ENCODE assay signal across 8 mouse cellular contexts in the genomic region with DNA sequence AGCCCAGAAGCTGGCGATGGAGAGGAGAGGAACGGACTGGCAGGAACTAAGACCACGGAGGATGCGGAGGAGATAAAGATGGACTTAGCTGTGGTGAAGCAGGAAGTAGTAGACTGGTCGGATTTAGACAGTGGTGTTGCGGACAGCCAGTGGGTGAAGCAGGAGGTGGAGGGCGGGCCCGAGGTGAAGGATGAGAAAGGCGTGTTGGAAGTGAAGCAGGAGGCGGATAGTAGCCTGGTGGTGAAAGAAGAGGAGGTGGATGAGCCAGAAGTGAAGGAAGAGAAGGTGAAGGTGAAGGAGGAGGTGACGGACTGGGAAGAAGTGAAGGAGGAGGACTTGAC. TPM values are rescaled to one million over a fixed set of nuclear protein-coding genes. Genes with fewer than 3 reads are reported as not detected.
A peak's percentile ranks its signal among the peaks of the same experiment; 100 is the strongest.
DNase-seq lines count a peak whose midpoint lies in the region; ATAC-seq and TF ChIP-seq lines count a peak whose summit lies in the region.

No protein-coding gene starts in this region.

- no peaks in the 10 kb centered on the region for H3K36me3 ChIP-seq in heart, adult 2 months (ENCODE audit: control insufficient read depth, insufficient read depth, low read length)
- H3K36me3 ChIP-seq in MEL (ENCODE audit: control insufficient read depth in 1 of 2, insufficient read depth in 2 of 2, low read length in 2 of 2), result peaks cover 7 to 10% of the 10 kb centered on the region in 2 experiments
- peaks cover 28% of the 10 kb centered on the region for H3K36me3 ChIP-seq in hindbrain, embryonic 12.5 days

- peaks cover 2% of the 10 kb centered on the region for H3K4me1 ChIP-seq in heart, adult 2 months (ENCODE audit: control insufficient read depth, insufficient read depth, low read length)
- peaks cover 0 to 7% of the 10 kb centered on the region in 2 experiments; a peak in 2 of 4 replicates for H3K4me1 ChIP-seq in MEL (ENCODE audit: control insufficient read depth in 1 of 2, insufficient read depth in 2 of 2, low read length in 2 of 2)
- H3K4me1 ChIP-seq in hindbrain, embryonic 12.5 days, result peaks cover 12% of the 10 kb centered on the region

- H3K79me2 ChIP-seq in heart, adult 2 months (replicated peaks; ENCODE audit: control insufficient read depth, insufficient read depth, low read length), result no peaks in the 10 kb centered on the region
- peaks cover 20% of the 10 kb centered on the region for H3K79me2 ChIP-seq in MEL (ENCODE audit: control insufficient read depth, insufficient read depth, low read length, poor library complexity)

- no peak for TF ChIP-seq POLR2A in heart, adult 2 months (IDR thresholded peaks at IDR 0.05; ENCODE audit: insufficient read depth, low read depth, low read length)
- no peak for TF ChIP-seq POLR2A in MEL (IDR thresholded peaks at IDR 0.05; ENCODE audit: control insufficient read depth in 1 of 2, insufficient read depth in 1 of 2, low read depth in 1 of 2, low read length in 2 of 2, poor library complexity in 1 of 2)

- WGBS in heart, adult 2 months, result 2% methylated on average over 11 of the region's 11 CpGs
- WGBS in hindbrain, embryonic 12.5 days, result 1% methylated on average over 11 of the region's 11 CpGs

- no peak; the same call in 1 of the 2 replicates for ATAC-seq in hindbrain, embryonic 12.5 days (ENCODE audit: low FRiP score)
- ATAC-seq in megakaryocyte-erythroid progenitor cell, adult 5-6 weeks (replicated peaks; ENCODE audit: low FRiP score, low TSS enrichment, poor library complexity, severe bottlenecking), result peak; percentile 78

- peak overlapping the region; percentile 78 for H3K4me2 ChIP-seq in hindbrain, embryonic 12.5 days (replicated peaks)

- peak overlapping the region; percentile 87 for H3K4me3 ChIP-seq in heart, adult 2 months
- H3K4me3 ChIP-seq in MEL (ENCODE audit: control insufficient read depth in 1 of 2, insufficient read depth in 1 of 2, low read depth in 2 of 2, low read length in 2 of 2), result peak overlapping the region; percentile 74 to 81
- peak overlapping the region; percentile 84 for H3K4me3 ChIP-seq in hindbrain, embryonic 12.5 days

- no peak for DNase-seq in heart, adult 2 months
- no peak for DNase-seq in heart, postnatal 10 days
- DNase-seq in MEL (ENCODE audit: low read depth, low spot score), result no peak
- no peak for DNase-seq in natural killer cell, adult 2 months (ENCODE audit: low spot score in 2 of 2)
- DNase-seq in thymus, postnatal 10 days (ENCODE audit: low spot score in 2 of 2), result no peak
- DNase-seq in layer of hippocampus, adult 9-11 months, result no peak

- no peaks in the 10 kb centered on the region for H3K9me3 ChIP-seq in MEL (replicated peaks; ENCODE audit: insufficient read depth, low read length)
- H3K9me3 ChIP-seq in hindbrain, embryonic 12.5 days (replicated peaks), result no peaks in the 10 kb centered on the region

- no peak for TF ChIP-seq EP300 in heart, adult 2 months (IDR thresholded peaks at IDR 0.05; ENCODE audit: insufficient read depth, low read depth, low read length)
- no peak for TF ChIP-seq EP300 in MEL (IDR thresholded peaks at IDR 0.05; ENCODE audit: low read depth in 1 of 2, low read length in 2 of 2)

- peak overlapping the region; percentile 81 for H3K9ac ChIP-seq in heart, adult 2 months (ENCODE audit: low read depth, low read length)
- peak overlapping the region; percentile 77 for H3K9ac ChIP-seq in MEL (ENCODE audit: control insufficient read depth, low read depth, low read length, poor library complexity, severe bottlenecking)
- peak overlapping the region; percentile 84 for H3K9ac ChIP-seq in hindbrain, embryonic 12.5 days

- no peaks in the 10 kb centered on the region for H3K27me3 ChIP-seq in heart, adult 2 months (ENCODE audit: control insufficient read depth, insufficient read depth, low read length)
- H3K27me3 ChIP-seq in MEL (ENCODE audit: control insufficient read depth in 1 of 2, insufficient read depth in 2 of 2, low read length in 2 of 2), result no peaks in the 10 kb centered on the region
- H3K27me3 ChIP-seq in hindbrain, embryonic 12.5 days, result no peaks in the 10 kb centered on the region

- intact Hi-C loops in heart, adult 2 months (cut with DNase I), result loop anchor here (5.0 kb wide), 1 partner anchor 346 kb away; a partner anchor contains a TSS
- intact Hi-C loops in heart, postnatal 10 days (cut with DNase I), result no loop called here

- H3K27ac ChIP-seq in heart, adult 2 months, result peak overlapping the region; percentile 42
- H3K27ac ChIP-seq in MEL (ENCODE audit: control insufficient read depth, low read depth, low read length), result peak overlapping the region; percentile 48; the same call in 1 of the 2 replicates
- H3K27ac ChIP-seq in hindbrain, embryonic 12.5 days, result peak overlapping the region; percentile 55; the same call in 1 of the 2 replicates

- TF ChIP-seq CTCF in heart, adult 2 months (IDR thresholded peaks at IDR 0.05), result no peak
- TF ChIP-seq CTCF in MEL (IDR thresholded peaks at IDR 0.05 in 2 of 3, conservative IDR thresholded peaks at IDR 0.05 in 1 of 3; ENCODE audit: control insufficient read depth in 1 of 3, insufficient read depth in 1 of 3, low read depth in 2 of 3, low read length in 3 of 3, poor library complexity in 1 of 3, severe bottlenecking in 1 of 3), result no peak

- TF ChIP-seq RAD21 in MEL (IDR thresholded peaks at IDR 0.05; ENCODE audit: low read depth, low read length), result no peak

TF ChIP-seq in MEL, 35 proteins besides CTCF, POLR2A, EP300 and RAD21:
- no peak for TF ChIP-seq MYC (IDR thresholded peaks at IDR 0.05; ENCODE audit: low read depth, low read length)
- no peak for TF ChIP-seq ZMIZ1 (IDR thresholded peaks at IDR 0.05; ENCODE audit: low read depth, low read length)
- no peak for TF ChIP-seq ETS1 (IDR thresholded peaks at IDR 0.05; ENCODE audit: low read depth, low read length)
- no peak for TF ChIP-seq MEF2A (IDR thresholded peaks at IDR 0.05; ENCODE audit: extremely low read depth, insufficient replicate concordance, low read depth, low read length, poor library complexity, severe bottlenecking)
- no peak; the same call in 1 of the 2 replicates for TF ChIP-seq SIN3A (IDR thresholded peaks at IDR 0.05; ENCODE audit: low read length)
- no peak for TF ChIP-seq TBP (IDR thresholded peaks at IDR 0.05; ENCODE audit: low read depth, low read length)
- no peak for TF ChIP-seq UBTF (IDR thresholded peaks at IDR 0.05; ENCODE audit: borderline replicate concordance, insufficient read depth, low read depth, low read length)
- TF ChIP-seq USF1 (IDR thresholded peaks at IDR 0.05; ENCODE audit: low read depth, low read length), result no peak
TF ChIP-seq in MEL: peak in this region for 0.

RNA-seq across cellular contexts. Expression of a gene that starts 0.4 kb away (rescaled TPM):
- 10 to 100 TPM; 10.3 to 10.4 TPM for total RNA-seq in heart, adult 2 months (2021)
- 4.0 and 5.4 TPM in 2 replicates for polyA plus RNA-seq in heart, adult 2 months (2012; rRNA removed)
- 10 to 100 TPM; 14.9 to 15.4 TPM for total RNA-seq in heart, postnatal 10 days (2021)
- total RNA-seq in MEL (2012; rRNA removed), result 32.0 and 35.2 TPM in 2 replicates
- 100 to 1,000 TPM in 1 of 2 experiments, 10 to 100 TPM in 1; 61.4 to 337 TPM for polyA plus RNA-seq in MEL (2012; ENCODE audit: insufficient read depth in 1 of 2, insufficient read length in 2 of 2, low read depth in 1 of 2, low replicate concordance in 2 of 2, missing spikeins in 1 of 2)
- 40.7 and 43.4 TPM in 2 replicates for polyA plus RNA-seq in hindbrain, embryonic 12.5 days (2016; fragmentation: Nextera tagmentation; extraction: Ambion mirVana)
- 33.5 and 44.3 TPM in 2 replicates for total RNA-seq in megakaryocyte-erythroid progenitor cell, adult 5-6 weeks (2014; fragmentation: Nextera tagmentation)
- total RNA-seq in megakaryocyte-erythroid progenitor cell, adult 5-6 weeks (2017), result 38.1 and 49.5 TPM in 2 replicates
